Mouse (Mus musculus): Measurements from ENCODE around the gene Ppm1h. TPM values are rescaled to one million over a fixed set of nuclear protein-coding genes. Genes with fewer than 3 reads are reported as not detected.

Ppm1h gene
- total and polyA plus RNA-seq, 3 experiments = 1.2 to 1.3 (median 1.3) TPM

GRCm38 (mm10) chr10:122931193-122931832, 252.8 kb downstream of the Ppm1h start:
- Histone ChIP-seq H3K4me2 (ENCODE audit: insufficient read depth, low read depth, poor library complexity, severe bottlenecking) (no peak overlapping the region), H3K27me3 (replicated peaks) (no peaks in the 10 kb centered on the region), H3K9ac (ENCODE audit: insufficient read depth, low read depth) (no peak overlapping the region), H3K79me2 (replicated peaks; ENCODE audit: control insufficient read depth, extremely low read depth, insufficient read depth, poor library complexity, severe bottlenecking) (no peaks in the 10 kb centered on the region), H3K9me3 (replicated peaks; ENCODE audit: low read length) (no peaks in the 10 kb centered on the region), H3K4me1 (ENCODE audit: control insufficient read depth in 1 of 2, insufficient read depth in 2 of 2) (peaks cover 0 to 10% of the 10 kb centered on the region in 2 experiments; a peak in 2 of 4 replicates), H3K27ac (ENCODE audit: insufficient read depth, low read depth) (no peak overlapping the region), H3K36me3 (replicated peaks in 1 of 2; ENCODE audit: control insufficient read depth in 1 of 2, insufficient read depth in 1 of 2, low read length in 1 of 2) (no peaks in the 10 kb centered on the region), H3K4me3 (replicated peaks in 1 of 3; ENCODE audit: low read depth in 2 of 3, low read length in 2 of 3, poor library complexity in 1 of 3) (no peak overlapping the region)
- TF ChIP-seq EP300 (IDR thresholded peaks at IDR 0.05; ENCODE audit: low read length) (no peak), RCOR1 (conservative IDR thresholded peaks at IDR 0.05; ENCODE audit: low read depth, low read length) (no peak)
- no peak for DNase-seq (ENCODE audit: extremely low read depth)
- dilution Hi-C loops (cut with MboI; ENCODE audit: extremely low pct_ligation_motif_present, extremely low pct_unique_long_range_greater_than_20kb, low sequenced_read_pairs) = no loop called here
- in situ Hi-C loops (cut with MboI; ENCODE audit: low pct_ligation_motif_present, low pct_unique_long_range_greater_than_20kb, low sequenced_read_pairs) = no loop called here

GRCm38 (mm10) chr10:122931851-122932550, 253.4 kb downstream of the Ppm1h start:
- DNase-seq (ENCODE audit: extremely low read depth) = no peak
- no peak overlapping the region for H3K4me3 ChIP-seq (replicated peaks in 1 of 3; ENCODE audit: low read depth in 2 of 3, low read length in 2 of 3, poor library complexity in 1 of 3)
- H3K9ac ChIP-seq (ENCODE audit: insufficient read depth, low read depth) = no peak overlapping the region
- in situ Hi-C loops (cut with MboI; ENCODE audit: low pct_ligation_motif_present, low pct_unique_long_range_greater_than_20kb, low sequenced_read_pairs) (no loop called here), dilution Hi-C loops (cut with MboI; ENCODE audit: extremely low pct_ligation_motif_present, extremely low pct_unique_long_range_greater_than_20kb, low sequenced_read_pairs) (no loop called here)
- no peaks in the 10 kb centered on the region for H3K79me2 ChIP-seq (replicated peaks; ENCODE audit: control insufficient read depth, extremely low read depth, insufficient read depth, poor library complexity, severe bottlenecking)
- H3K4me2 ChIP-seq (ENCODE audit: insufficient read depth, low read depth, poor library complexity, severe bottlenecking) = no peak overlapping the region
- no peaks in the 10 kb centered on the region for H3K27me3 ChIP-seq (replicated peaks)
- H3K27ac ChIP-seq (ENCODE audit: insufficient read depth, low read depth) = no peak overlapping the region
- no peaks in the 10 kb centered on the region for H3K36me3 ChIP-seq (replicated peaks in 1 of 2; ENCODE audit: control insufficient read depth in 1 of 2, insufficient read depth in 1 of 2, low read length in 1 of 2)
- no peaks in the 10 kb centered on the region for H3K9me3 ChIP-seq (replicated peaks; ENCODE audit: low read length)
- TF ChIP-seq CTCF (conservative IDR thresholded peaks at IDR 0.05 in 1 of 2, IDR thresholded peaks at IDR 0.05 in 1 of 2; ENCODE audit: low read depth in 2 of 2, low read length in 2 of 2) (no peak), MAX (IDR thresholded peaks at IDR 0.05; ENCODE audit: low read length) (no peak), MEF2A (IDR thresholded peaks at IDR 0.05; ENCODE audit: borderline replicate concordance, low read depth, low read length) (no peak), POLR2A (IDR thresholded peaks at IDR 0.05; ENCODE audit: low read depth, low read length) (no peak), ETS1 (conservative IDR thresholded peaks at IDR 0.05; ENCODE audit: low read depth, low read length) (no peak), MYC (IDR thresholded peaks at IDR 0.05; ENCODE audit: low read depth, low read length) (no peak), MXI1 (IDR thresholded peaks at IDR 0.05; ENCODE audit: low read depth, low read length) (no peak), CHD1 (IDR thresholded peaks at IDR 0.05; ENCODE audit: low read depth, low read length) (no peak), IRF4 (IDR thresholded peaks at IDR 0.05; ENCODE audit: low read depth, low read length) (no peak), ZNF384 (IDR thresholded peaks at IDR 0.05; ENCODE audit: low read depth, low read length) (no peak), MAZ (IDR thresholded peaks at IDR 0.05; ENCODE audit: low read depth, low read length) (no peak), MAFK (IDR thresholded peaks at IDR 0.05; ENCODE audit: insufficient replicate concordance, low read length) (no peak), JUND (conservative IDR thresholded peaks at IDR 0.05; ENCODE audit: low read depth, low read length) (no peak), BHLHE40 (IDR thresholded peaks at IDR 0.05; ENCODE audit: low read depth, low read length) (no peak), ZC3H11A (IDR thresholded peaks at IDR 0.05; ENCODE audit: low read depth, low read length) (no peak), KAT2A (IDR thresholded peaks at IDR 0.05; ENCODE audit: insufficient replicate concordance, low read length) (no peak), PAX5 (IDR thresholded peaks at IDR 0.05; ENCODE audit: low read length) (no peak)
- H3K4me1 ChIP-seq (ENCODE audit: control insufficient read depth in 1 of 2, insufficient read depth in 2 of 2) = peaks cover 0 to 10% of the 10 kb centered on the region in 2 experiments; a peak in 2 of 4 replicates
